Comparison of ENCODE assay signal across 23 mouse cellular contexts in the genomic region with DNA sequence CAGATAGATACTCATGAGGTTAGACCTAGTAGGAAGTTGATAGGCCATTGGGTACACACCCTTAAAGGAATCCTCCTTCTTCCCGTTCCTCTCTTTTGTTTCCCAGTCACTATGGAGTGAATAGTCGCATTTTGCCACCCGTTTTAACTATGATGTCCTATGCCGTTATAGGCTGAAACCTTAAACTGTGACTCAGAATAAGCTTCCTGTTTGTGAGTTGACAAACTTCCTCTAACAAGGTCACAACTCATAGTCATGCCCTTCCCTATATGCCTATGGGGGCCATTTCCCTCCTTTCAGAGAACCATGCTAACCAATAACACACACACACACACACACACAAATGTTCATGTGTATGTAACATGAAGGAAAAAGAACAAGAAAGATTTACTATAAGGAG.
A peak's percentile ranks its signal among the peaks of the same experiment; 100 is the strongest.
DNase-seq lines count a peak whose midpoint lies in the region; ATAC-seq lines count a peak whose summit lies in the region.
"Had no signal": no experiment of that assay in that cellular context is flagged by ENCODE, and none has a peak within 500 bp of the region (broad histone marks: within the 10 kb centered on the region; RNA-seq: fewer than 3 reads in every experiment).

No protein-coding gene starts in this region.

- WGBS in macrophage (ENCODE audit: missing documents): 17% methylated on average over 4 of the region's 4 CpGs
- WGBS in midbrain, embryonic 13.5 days: 93% methylated on average over 4 of the region's 4 CpGs

- no peak overlapping the region for H3K4me2 ChIP-seq in midbrain, embryonic 13.5 days (replicated peaks)
- H3K4me2 ChIP-seq: embryonic facial prominence, embryonic 15.5 days; heart, embryonic 11.5 days; heart, embryonic 15.5 days; hindbrain, embryonic 13.5 days had no signal

- no peak overlapping the region for H3K9ac ChIP-seq in midbrain, embryonic 13.5 days (replicated peaks)
- H3K9ac ChIP-seq: embryonic facial prominence, embryonic 15.5 days; heart, embryonic 15.5 days; hindbrain, embryonic 13.5 days had no signal

- no peaks in the 10 kb centered on the region for H3K79me2 ChIP-seq in macrophage (ENCODE audit: inconsistent target)

- no peaks in the 10 kb centered on the region for H3K36me3 ChIP-seq in macrophage (ENCODE audit: inconsistent target)
- no peaks in the 10 kb centered on the region for H3K36me3 ChIP-seq in midbrain, embryonic 13.5 days
- H3K36me3 ChIP-seq: embryonic facial prominence, embryonic 15.5 days; forebrain, embryonic 10.5 days; heart, embryonic 15.5 days; hindbrain, embryonic 13.5 days had no signal

- no peaks in the 10 kb centered on the region for H3K27me3 ChIP-seq in midbrain, embryonic 13.5 days
- H3K27me3 ChIP-seq: embryonic facial prominence, embryonic 15.5 days; heart, embryonic 15.5 days; hindbrain, embryonic 13.5 days; Patski had no signal

- no peaks in the 10 kb centered on the region for H3K9me3 ChIP-seq in midbrain, embryonic 13.5 days
- H3K9me3 ChIP-seq: embryonic facial prominence, embryonic 15.5 days; forebrain, embryonic 10.5 days; heart, embryonic 15.5 days; hindbrain, embryonic 13.5 days had no signal

- DNase-seq in 416B (ENCODE audit: low read depth) (peak; percentile 87), A20 (ENCODE audit: low read depth, low spot score) (peak; percentile 4)
- DNase-seq in neural tube, embryonic 10.5 days (ENCODE audit: extremely low spot score, low spot score): no peak
- DNase-seq: adrenal gland, postnatal 14 days; cerebellum, adult 11-12 months; cerebellum, adult 9-10 months; cerebellum, postnatal 25 days; gastrocnemius, postnatal 36 days; heart, adult 18-20 months; heart, postnatal 14 days had no signal

- H3K4me1 ChIP-seq in midbrain, embryonic 13.5 days (replicated peaks): no peaks in the 10 kb centered on the region
- H3K4me1 ChIP-seq: embryonic facial prominence, embryonic 15.5 days; forebrain, embryonic 10.5 days; heart, embryonic 15.5 days; hindbrain, embryonic 13.5 days had no signal

- no peak overlapping the region for H3K4me3 ChIP-seq in macrophage (ENCODE audit: inconsistent target)
- H3K4me3 ChIP-seq in midbrain, embryonic 13.5 days (replicated peaks): no peak overlapping the region
- H3K4me3 ChIP-seq: embryonic facial prominence, embryonic 15.5 days; erythroblast, embryonic 14.5 days; forebrain, embryonic 10.5 days; heart, embryonic 15.5 days; hindbrain, embryonic 13.5 days had no signal

- peak overlapping the region; percentile 31; the same call in 1 of the 2 replicates for H3K27ac ChIP-seq in macrophage
- H3K27ac ChIP-seq in midbrain, embryonic 13.5 days: no peak overlapping the region
- H3K27ac ChIP-seq: embryonic facial prominence, embryonic 15.5 days; forebrain, embryonic 10.5 days; heart, embryonic 15.5 days; hindbrain, embryonic 13.5 days; hindbrain, postnatal 0 days had no signal

- peak; percentile 66 for ATAC-seq in neutrophil, adult 5-6 weeks (ENCODE audit: extremely low read depth, insufficient number of reproducible peaks, low FRiP score, poor library complexity, severe bottlenecking)
- no peak for ATAC-seq in midbrain, embryonic 13.5 days
- ATAC-seq: activated CD4-positive, CD25-positive, alpha-beta regulatory T cell, adult 4 months; forebrain, embryonic 14.5 days; hindbrain, postnatal 0 days; Patski had no signal
